Mouse (Mus musculus): Measurements from ENCODE around the gene Retreg2.

Gene Retreg2

DNA sequence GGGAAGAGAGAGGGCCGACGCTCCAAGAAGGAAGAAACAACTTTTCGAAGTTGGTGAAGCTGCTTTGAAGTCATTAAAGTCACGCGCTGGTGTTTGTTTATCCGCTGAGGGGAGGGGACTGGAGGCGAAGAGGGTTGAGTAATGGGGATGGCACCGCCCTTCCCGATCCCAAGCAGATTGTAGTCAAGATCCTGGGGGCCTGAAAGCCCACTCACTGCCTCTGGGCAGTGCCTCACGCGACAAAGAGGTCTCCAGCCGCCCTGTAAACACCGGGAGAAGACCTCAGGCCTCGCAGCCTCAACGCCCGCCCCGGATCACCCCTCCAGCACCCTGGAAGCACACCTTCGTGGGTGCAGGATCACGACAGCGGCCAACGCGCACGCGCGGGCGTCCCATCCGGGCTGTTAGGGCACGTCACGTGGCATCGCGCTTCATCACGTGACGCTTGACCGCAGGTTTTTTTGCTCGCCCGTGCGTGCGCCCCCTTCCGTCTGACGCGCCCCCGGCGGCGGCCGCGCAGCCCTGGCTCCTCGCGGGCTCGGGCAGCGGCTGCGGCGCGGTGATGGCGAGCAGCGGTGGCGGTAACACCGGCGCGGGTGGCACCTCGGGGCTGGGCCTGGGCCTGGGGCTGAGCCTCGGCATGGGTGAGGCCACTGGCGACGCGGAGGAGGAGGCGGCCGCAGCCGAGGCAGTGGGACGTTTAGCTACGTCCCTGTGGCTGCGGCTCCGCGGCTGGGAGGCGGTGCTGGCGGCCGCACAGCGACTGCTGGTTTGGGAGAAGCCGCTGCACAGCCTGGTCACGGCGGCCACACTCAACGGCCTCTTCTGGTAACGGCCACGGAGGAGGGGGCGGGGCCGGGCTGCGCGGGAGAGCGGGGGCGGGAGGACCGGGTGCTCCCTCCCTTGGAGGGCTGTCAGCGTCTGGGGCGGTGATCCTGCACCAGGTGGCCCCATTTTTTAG, at the start of gene Retreg2, which contains the start of gene Cnppd1:
Gene Retreg2, plus strand, starts transcription at position 478 of the 961 bp plus-strand sequence.
Gene Cnppd1, minus strand, starts transcription at position 411 of the 961 bp plus-strand sequence.
- peak; percentile 92 for DNase-seq (ENCODE audit: low read depth, low spot score)

DNA sequence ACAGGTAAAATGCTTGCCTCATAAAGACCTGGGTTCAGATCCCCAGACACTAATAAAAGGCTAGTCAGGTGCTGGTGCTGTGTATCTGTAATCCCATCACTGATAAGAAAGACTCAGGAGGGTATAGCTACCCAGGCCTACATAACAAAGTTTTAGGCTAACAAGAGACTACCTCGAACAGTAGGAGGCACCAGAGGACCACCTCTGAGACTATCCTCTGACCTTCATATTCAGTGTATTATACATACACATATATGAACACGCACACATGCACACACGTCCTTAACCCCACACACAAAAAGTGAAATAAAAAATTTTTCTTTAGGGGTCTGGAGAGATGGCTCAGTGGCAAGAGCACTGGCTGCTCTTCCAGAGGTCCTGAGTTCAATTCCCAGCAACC, 20.4 kb upstream of the Retreg2 start:
- no peak for DNase-seq (ENCODE audit: low read depth, low spot score)

DNA sequence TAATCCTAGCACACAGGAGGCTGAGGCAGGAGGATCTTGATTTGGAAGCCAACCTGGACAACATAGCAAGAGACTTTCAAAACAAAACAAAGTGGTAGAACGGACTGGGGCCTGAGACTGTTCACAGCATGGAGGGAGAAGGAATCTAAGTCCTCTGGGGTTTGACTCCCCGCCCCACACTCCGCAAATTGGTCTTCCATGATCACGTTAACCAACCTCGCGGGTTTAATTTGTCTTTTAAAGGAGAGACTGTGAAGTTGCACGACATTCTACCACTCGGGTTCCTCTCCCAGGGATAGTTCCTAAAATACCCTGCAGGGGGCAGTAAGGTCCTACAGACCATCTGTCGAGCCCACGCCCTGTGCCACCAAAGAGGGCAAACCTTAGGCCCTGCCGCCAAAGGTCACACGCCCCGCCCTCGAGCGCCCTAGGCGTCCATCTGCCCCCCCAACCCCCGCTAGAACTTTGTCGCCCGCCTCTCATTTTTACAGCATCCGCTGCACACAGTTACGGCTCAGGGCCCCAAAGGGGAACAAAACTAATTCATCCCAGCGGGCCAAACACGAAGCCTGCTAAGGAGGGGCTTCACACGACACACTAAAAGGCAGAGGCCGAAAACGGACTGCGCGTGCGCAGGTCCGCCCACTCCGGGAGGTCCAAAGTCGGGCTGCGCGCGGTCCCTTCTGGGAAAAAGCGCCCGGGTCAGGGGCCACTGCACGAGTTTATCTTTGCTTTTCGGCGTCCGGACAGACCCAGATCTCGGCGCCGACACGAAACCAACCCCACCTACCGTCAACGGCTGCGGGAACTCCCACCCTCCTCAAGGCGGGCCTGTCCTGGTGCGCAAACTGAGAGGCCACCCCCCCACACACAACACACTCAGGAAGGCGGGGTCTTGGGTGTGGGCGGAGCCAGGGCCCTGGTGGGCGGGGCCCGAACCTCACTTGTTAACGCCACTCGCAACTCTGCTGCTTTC, 17.9 kb upstream of the Retreg2 start, which contains the start of gene Nhej1:
Gene Nhej1, minus strand, starts transcription at position 855 of the 976 bp plus-strand sequence.
- peak; percentile 96 for DNase-seq (ENCODE audit: low read depth, low spot score)

DNA sequence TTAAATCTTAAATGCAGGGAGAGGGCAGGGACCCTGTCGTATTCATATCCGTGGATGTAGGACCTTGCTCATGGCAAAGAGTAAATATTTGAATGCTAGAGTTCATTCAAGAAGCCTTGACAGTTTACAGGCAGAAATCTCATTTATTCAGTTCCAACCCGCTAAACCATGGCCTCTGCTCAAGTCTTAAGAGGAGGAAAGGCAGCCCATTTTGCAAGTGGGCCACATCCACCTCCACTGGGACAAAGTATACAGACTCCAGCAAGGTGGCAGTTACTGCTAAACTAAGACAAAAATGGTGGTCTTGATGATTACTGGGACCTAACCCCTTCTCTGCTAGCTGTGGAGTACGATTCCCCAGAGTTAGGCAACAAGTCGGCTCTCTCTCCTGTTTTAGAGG, 17.2 kb upstream of the Retreg2 start:
- DNase-seq (ENCODE audit: low read depth, low spot score) = no peak

DNA sequence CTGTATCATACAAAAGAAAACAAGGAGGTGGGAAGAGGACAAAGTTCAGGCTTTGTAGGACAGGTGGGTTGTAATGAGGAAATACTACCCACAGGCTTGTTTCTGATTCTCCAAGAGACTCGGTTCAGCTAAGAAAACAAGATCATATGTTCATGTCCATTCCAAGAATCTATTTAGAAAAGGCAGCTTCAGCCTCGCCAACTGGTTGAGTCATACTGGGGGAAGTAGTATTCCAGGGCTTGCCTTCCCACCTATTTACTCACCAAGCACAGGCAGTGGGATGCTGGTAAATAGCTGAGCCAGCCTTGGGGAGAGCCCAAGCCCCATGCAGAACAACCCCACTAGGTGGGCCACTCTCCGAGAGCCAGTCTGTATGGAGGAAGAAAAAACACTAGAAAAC, 13.9 kb upstream of the Retreg2 start:
- DNase-seq (ENCODE audit: low read depth, low spot score) = no peak

DNA sequence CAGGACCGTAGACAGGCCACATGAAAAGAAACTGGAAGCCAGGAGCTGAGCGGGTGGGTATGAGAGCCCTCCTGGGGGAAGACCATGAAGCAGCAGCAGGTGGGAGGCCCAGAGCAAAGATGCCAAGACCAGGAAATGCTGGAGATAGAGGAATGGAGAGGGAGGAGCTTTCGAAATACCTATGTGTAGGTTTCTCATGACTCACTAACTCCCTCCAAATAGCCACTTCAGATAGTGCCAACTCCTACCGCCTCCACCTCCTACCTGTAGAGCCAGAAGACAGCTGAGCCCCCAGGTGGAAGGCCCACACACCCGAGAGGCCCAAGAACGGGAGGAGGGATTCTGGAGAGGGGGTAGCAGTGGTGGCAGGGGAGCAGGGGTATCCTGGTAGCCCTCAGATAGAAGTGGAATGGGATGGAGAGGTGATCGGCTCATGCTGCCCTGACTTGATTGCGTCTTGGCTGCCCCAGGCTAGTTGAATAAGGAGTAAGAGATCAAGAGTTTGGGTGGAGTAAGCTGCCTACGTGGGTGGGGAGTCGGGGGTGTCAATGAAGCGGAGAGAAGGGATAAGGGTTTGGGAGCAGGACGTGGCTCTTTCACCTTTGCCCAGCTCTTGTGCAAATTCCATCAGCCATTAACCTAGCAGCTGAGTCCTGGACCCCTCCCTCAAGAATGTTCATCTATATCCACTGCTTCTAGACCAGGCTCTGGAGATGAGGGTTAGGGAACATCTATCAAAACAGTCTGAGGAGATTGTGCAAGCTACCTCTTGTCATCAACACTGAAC, 9.0 kb upstream of the Retreg2 start, which contains the start of gene Slc23a3:
Gene Slc23a3, minus strand, starts transcription at position 470 of the 787 bp plus-strand sequence.
- DNase-seq (ENCODE audit: low read depth, low spot score) = no peak

DNA sequence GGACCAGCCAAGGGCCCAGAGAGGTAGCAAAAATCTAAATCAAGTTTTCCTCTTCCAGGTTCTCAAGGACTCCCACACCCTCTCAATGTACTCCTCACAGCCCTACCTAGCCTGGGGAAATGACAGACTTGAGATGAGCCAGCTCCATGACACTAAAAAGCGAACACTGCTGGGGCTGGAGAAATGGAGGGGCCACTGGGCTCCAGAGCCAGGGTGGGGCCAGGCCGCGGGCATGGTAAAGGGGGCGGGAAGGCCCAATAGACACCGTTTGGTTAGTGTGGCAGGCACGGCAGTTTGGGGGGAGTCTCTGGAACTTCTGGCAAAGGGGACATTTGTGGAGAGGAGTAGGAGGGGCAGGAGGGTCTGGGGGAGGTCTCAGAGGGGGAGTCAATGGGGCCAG, 6.3 kb upstream of the Retreg2 start:
- DNase-seq (ENCODE audit: low read depth, low spot score) = no peak

DNA sequence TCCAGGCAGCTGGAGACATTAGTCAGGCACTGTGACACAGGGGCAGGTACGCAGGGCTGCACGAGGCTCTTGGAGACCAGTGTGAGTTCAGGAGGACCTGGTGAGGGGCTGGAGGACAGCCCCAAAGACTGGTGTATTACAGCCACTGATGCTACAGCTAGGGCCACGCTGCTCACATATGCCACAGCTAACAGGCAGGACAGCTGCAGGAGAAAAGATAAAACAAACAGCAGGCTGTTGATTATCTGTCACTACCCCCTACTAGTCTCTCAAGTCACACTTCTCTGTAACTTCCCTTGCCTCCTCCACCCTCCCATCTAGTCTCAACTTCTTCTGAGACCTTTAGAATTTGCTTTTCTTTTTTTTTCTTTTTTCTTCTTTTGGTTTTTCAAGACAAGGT, 5.8 kb upstream of the Retreg2 start:
- DNase-seq (ENCODE audit: low read depth, low spot score) = no peak

DNA sequence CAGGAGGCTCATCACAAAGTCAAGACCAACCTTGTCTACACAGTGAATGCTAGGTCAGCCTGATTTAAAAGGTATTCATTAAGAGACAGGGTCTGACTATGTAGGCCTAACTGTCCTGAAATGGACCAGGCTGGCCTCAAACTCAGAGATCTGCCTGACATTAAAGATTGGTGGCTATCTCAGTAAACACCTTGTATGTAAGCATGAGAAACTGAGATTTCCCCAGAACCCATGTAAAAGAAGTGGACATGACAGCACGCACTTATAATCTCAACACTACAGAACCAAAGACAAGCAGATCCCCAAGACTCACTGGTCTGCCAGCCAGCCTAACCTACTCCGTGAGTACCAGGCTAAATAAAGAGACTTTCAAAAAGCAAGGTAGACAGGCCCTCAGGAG, 4.1 kb upstream of the Retreg2 start:
- no peak for DNase-seq (ENCODE audit: low read depth, low spot score)

DNA sequence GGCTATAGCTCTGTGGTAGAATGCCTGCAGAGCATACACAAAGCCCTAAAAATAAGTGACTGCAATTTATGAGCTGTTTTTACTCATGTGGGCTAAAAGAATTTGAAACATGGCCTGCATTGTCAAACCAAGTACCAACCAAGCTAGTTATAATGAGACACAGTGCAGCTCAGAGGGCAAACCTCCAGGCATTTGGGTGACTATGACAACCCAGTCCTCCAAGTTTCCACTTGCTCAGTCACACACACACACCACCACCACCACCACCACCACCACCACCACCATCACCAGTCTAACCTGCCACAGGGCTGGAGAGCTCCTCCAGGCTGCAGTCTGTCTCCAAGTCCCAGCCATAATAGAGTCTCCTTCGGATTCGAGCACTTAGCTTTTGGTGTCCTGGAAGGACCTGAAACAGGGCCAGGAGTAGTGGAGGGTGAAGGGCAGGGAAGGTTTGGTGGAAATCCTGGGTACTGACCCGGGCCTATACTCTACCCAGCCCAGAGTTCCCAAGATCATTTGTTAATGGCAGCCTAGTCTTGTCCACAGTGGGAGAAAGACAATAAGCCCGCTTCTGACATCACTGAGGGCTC, 1.9 kb upstream of the Retreg2 start:
- DNase-seq (ENCODE audit: low read depth, low spot score) = no peak

DNA sequence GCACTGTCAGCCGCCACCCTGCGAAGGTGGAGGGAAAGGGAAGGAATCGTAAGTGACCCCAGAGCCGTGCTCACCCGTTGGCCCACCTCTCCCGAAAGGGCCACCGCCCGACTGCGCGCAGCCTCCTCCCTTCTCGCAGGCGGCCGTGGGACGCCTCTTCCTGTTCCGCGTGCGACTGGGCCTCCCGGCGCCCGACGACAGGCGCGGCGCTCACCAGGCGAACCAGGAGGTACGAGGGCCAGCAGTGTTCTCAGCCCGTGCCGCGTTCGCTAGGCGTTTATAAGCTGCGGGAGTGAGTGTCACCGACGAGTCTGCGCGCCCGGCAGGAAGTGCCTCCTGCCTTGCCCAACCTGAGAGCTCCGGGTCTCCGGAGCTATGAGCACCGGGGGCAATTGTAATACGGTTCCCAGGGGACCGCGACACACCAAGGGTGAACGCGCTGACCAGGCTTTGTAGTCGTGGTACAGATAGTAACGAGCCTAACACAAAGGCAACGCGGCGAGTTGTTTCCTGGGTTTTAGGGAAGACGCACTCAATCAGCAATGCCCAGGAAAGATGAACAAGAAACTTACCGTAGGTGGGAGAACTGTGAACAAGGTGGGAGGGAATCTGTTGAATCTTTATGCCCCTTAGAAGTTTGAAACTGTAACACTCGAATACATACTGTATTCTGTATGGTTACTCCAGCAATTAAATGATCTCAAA, 940 bp upstream of the Retreg2 start:
- DNase-seq (ENCODE audit: low read depth, low spot score) = no peak

DNA sequence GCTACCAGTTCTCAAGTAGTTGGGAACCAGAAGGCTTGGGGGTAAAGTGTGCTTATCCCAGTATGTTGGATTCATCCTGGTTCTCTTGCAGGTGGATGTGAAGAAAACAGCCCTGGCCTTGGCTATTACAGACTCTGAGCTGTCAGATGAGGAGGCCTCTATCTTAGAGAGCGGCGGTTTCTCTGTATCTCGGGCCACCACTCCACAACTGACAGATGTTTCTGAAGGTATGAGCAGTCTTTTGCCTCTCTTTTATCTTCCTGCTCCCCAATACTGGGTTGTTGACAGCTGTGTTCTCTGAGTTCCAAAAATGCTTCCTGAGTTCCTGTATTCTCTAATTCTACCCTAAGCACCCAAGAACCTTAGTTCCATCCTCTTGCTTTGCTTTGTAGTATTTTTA, 3.0 kb downstream of the Retreg2 start:
- DNase-seq (ENCODE audit: low read depth, low spot score) = no peak

DNA sequence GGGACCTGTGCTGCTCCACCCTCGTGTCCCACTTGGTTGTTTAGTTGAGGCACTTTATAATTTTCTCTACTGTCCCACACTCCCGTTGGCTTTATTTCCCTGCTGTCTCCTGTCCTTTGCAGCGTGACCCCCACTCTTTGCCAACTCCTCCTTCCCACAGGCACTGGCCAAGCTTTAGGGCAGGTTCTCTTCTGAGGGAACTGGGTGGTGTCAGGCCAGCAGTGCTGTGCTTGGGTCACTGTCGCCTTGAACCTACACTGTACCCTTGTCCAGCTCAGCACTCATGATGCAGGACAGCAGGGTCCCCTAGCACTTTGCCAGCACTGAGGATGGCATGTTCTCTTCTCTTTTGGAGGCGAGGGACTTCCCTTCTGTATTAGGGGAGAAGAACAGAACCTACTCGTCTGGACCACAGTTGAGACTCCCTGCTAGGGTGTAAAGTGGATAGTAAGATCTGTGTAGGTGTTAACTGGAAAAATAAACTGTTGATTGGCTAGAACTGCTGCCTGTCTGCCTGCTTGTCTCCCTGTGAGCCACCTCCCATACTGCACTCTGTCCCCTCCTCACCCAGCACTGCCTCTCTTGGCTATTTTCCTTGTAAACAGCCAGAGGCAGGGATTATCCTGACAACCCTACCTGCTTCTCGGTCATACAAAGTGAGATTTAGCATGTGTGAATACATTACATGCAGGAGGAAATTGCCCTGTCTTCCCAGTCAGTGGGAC, 5.0 kb downstream of the Retreg2 start:
- DNase-seq (ENCODE audit: low read depth, low spot score) = no peak

DNA sequence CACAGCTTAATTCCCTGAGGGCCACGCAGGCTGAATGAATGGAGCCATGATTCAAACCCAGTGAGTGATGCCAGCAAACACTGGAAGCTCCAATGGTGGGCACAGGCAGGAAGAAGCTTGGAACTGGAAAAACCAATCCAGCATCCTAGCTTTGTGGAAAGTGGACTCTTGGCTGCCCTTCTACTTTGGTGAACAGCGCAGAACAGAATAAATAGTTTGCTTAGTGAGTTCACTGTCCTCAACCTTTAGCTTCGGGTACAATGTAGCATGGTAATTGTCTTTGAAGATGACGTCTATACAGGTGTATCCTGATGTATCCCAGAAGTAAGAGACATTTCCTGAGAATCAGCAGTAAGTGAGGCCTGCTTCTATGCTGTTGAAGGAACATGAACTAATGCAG, 6.1 kb downstream of the Retreg2 start:
- DNase-seq (ENCODE audit: low read depth, low spot score) = no peak

DNA sequence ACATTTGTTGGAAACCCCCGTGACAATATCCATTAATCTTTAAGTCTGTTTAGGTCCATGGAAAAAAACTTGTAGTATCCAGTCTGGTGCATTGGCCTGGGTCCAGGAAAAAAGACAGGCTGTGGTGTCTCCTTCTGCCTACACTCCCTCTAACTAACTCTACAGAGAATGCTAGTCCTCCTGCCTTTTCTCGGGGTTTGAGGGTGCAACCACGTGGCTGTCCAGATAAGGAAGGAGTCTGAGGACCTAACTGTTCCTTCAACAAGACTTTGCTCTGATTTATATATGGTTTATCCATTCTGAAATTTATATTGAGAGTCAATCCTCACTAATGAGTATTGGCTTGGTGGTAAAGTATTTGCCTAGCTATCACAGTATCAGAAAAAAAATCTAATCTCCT, 13.3 kb downstream of the Retreg2 start:
- no peak for DNase-seq (ENCODE audit: low read depth, low spot score)

DNA sequence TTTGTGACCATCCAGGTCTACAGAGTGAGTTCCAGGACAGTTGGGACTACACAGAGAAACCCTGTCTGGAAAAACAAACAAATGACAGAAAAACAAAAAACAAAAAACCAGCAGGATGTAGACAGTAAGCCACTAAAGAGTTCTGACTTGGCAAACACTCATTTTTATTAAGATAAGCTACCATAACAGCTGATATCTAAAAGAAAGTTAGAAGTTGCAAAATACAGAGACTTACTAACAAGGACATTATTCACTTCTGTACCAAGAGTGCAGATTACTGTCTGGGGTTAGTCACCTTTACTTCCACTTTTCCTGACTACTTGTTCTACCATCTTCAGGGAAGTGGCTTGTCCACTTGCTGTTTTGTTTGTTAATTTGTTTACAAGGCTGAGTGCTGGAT, 16.4 kb downstream of the Retreg2 start:
- DNase-seq (ENCODE audit: low read depth, low spot score) = no peak

DNA sequence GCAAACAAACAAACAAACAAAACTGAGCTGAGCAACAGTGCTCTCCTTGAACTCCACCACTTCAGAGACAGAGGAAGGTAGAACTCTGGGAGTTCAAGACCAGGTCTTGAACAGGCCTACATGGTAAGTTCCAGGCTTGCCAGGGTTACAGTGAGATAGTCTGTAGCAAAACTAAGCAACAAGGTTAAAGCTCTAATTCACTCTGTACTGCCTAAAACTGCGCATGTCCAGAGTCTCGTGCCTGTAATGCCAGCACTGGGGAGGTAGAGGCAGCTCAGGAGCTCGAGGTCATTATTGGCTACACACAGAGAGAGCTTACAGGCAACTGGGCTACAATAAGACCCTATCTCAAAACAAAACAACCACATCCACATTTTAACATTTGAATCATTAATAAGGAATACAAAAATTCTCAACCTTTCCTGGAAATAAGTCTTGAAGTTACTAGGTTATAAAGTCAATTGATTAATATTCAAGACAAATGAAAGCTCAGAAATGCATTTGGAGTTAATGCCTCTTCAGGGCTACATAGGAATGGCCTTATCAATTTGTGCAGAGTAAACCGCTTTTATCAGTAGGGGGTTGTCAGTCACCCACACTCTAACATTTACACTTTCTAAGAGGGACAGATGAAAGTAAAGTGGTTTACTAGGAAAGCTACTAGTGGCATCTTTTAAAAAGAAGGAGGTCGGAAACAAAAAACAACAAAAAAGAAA, 17.1 kb downstream of the Retreg2 start:
- DNase-seq (ENCODE audit: low read depth, low spot score) = no peak

DNA sequence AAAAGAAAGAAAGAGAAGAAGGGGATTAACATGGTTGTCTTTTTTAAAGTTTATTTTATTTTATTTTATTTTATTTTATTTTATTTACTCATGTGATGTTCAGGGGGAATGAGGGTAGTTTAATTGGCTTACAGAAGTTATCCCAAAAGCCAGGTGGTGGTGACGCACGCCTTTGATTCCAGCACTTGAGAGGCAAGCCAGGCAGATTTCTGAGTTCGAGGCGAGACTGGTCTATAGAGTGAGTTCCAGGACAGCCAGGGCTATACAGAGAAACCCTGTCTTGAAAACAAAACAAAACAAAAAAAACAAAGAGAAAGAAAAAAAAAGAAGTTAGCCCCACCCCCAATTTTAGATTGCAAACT, 17.7 kb downstream of the Retreg2 start:
- DNase-seq (ENCODE audit: low read depth, low spot score) = no peak

DNA sequence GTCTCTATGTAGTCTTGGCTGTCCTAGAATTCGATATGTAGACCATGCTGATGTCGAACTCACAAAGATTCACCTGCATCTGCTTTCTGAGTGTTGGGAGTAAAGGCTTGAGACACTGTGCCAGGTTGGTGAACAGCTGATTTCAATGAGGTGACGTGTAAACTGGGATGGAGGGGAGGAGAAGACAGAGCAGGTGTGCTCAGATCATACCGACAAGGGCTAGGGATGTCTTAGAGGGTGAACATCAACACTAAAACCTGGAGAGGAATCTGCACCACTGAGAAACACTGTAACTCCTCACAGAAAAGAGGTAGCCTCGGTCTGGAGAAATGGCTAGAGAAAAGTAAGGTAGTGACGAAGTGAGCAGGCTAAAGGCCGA, 25.5 kb downstream of the Retreg2 start:
- no peak for DNase-seq (ENCODE audit: low read depth, low spot score)
